Comparison of ENCODE assay signal across 8 mouse cellular contexts in the genomic region with DNA sequence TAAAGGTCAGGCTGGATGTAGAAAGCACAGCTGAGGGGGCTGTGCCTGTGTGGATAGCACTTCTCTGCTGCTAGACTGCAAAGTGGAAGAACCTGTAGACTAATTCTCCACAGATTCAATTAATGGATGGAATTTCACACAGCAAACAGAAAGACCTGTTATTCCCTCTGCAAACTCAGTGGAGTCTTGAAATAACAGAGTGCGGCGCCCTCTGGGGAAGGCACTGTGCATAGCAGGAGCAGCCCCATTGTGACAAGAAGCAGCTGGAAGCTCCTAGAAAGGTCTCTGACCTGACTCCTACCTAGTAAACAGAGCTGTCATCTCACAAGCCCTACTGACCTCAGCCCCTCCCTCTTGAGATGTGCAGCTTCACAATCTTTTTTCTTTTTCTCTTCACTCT.
DNase-seq lines count a peak whose midpoint lies in the region; ATAC-seq and TF ChIP-seq lines count a peak whose summit lies in the region.

No protein-coding gene starts in this region.

- no peaks in the 10 kb centered on the region for H3K9me3 ChIP-seq in E14TG2a.4 (ENCODE audit: low read length)
- no peaks in the 10 kb centered on the region; the same call in 1 of the 2 replicates for H3K9me3 ChIP-seq in lung, embryonic 16.5 days (ENCODE audit: control insufficient read depth, low read length)

- peak; percentile 59 for TF ChIP-seq CTCF in E14TG2a.4 (conservative IDR thresholded peaks at IDR 0.05; ENCODE audit: low read length)
- peak; percentile 85 for TF ChIP-seq CTCF in cortical plate, adult 2 months (IDR thresholded peaks at IDR 0.05; ENCODE audit: extremely low read depth, insufficient read depth, low read length)

- no peak overlapping the region for H3K4me3 ChIP-seq in E14TG2a.4 (replicated peaks; ENCODE audit: low read length)
- no peak overlapping the region for H3K4me3 ChIP-seq in cortical plate, adult 2 months (ENCODE audit: insufficient read depth, low read length)
- no peak overlapping the region for H3K4me3 ChIP-seq in lung, embryonic 16.5 days (ENCODE audit: low read length)

- H3K27ac ChIP-seq in cortical plate, adult 2 months (ENCODE audit: insufficient read depth, low read length): no peak overlapping the region
- H3K27ac ChIP-seq in lung, embryonic 16.5 days (ENCODE audit: low read length): peak overlapping the region; percentile 8; the same call in 1 of the 2 replicates

- H3K27me3 ChIP-seq in E14TG2a.4 (ENCODE audit: insufficient read depth, low read length): no peaks in the 10 kb centered on the region
- H3K27me3 ChIP-seq in lung, embryonic 16.5 days (ENCODE audit: control insufficient read depth, insufficient read depth, low read depth, low read length): no peaks in the 10 kb centered on the region

- peaks cover 9% of the 10 kb centered on the region for H3K4me1 ChIP-seq in E14TG2a.4 (replicated peaks; ENCODE audit: low read depth, low read length)
- H3K4me1 ChIP-seq in cortical plate, adult 2 months (ENCODE audit: control insufficient read depth, insufficient read depth, low read length): no peaks in the 10 kb centered on the region
- H3K4me1 ChIP-seq in lung, embryonic 16.5 days (replicated peaks; ENCODE audit: control insufficient read depth, insufficient read depth, low read length): peaks cover 2% of the 10 kb centered on the region; the same call in 1 of the 2 replicates

- DNase-seq in adipocyte (ENCODE audit: low spot score) (peak; percentile 5), MN1 (ENCODE audit: low spot score) (no peak)
- peak; percentile 75 for DNase-seq in layer of hippocampus, adult 11-12 months (ENCODE audit: low spot score)
- peak; percentile 77 for DNase-seq in right cerebral cortex, postnatal 4 days

- H3K4me2 ChIP-seq in lung, embryonic 16.5 days (ENCODE audit: low read depth, low read length): no peak overlapping the region

- WGBS in lung, embryonic 16.5 days: 12% methylated on average over 2 of the region's 2 CpGs

- no peaks in the 10 kb centered on the region for H3K36me3 ChIP-seq in E14TG2a.4 (ENCODE audit: insufficient read depth, low read length)
- no peaks in the 10 kb centered on the region for H3K36me3 ChIP-seq in lung, embryonic 16.5 days (ENCODE audit: control insufficient read depth, insufficient read depth, low read length)

- no peak overlapping the region for H3K9ac ChIP-seq in lung, embryonic 16.5 days (ENCODE audit: low read length)

- no peak for TF ChIP-seq POLR2A in cortical plate, adult 2 months (IDR thresholded peaks at IDR 0.05; ENCODE audit: extremely low read depth, insufficient read depth, low read length)

- peak; percentile 65 for ATAC-seq in granulocyte monocyte progenitor cell, adult 5-6 weeks (replicated peaks; ENCODE audit: poor library complexity, severe bottlenecking)
- ATAC-seq in lung, embryonic 16.5 days (ENCODE audit: low read depth): peak; percentile 57
